Mouse (Mus musculus) retina, postnatal 7 days (tissue): Measurements from ENCODE around the gene Kctd13.

Experiments
- DNase-seq: peaks from one replicate; pipeline ENCODE4 v3.0.0-alpha.2; 2012; ENCODE audit warnings: low read depth, low spot score

Gene Kctd13

DNA sequence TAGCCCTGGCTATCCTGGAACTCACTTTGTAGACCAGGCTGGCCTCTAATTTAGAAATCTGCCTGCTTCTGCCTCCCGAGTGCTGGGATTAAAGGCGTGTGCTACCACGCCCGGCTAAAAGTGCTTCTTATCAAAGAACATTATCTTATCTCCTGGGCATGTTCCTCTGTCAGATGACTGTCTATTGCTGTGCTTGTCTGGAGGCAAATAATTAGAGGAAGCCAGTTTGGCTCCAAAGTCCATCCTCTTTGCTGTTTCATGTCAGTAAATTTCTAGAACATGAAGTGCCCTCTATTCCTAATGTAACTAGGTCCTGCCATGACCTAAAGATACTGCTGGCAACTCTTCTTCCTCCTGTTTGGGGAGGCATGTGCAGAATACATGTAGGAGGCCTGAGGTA, 53.4 kb downstream of the Kctd13 start:
- no peak for DNase-seq

DNA sequence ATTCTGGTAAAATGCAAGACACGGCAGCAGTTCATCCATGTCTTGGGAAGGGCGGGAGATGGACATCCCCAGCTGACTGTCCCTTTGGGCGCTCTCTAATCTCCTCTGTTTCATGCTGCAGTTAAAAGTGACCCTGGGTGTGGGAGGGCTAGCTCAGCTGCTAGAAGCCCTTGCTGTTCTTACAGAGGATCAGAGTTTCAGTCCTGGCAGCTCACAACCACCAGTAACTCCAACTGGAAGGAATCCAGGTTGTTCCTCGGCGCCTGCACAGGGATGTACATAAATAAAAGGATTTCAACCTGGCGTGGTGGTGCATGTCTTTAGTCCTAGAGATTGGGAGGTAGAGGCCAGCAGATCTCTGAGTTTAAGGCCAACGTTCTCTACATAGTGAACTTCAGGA, 54.4 kb downstream of the Kctd13 start:
- DNase-seq = no peak

DNA sequence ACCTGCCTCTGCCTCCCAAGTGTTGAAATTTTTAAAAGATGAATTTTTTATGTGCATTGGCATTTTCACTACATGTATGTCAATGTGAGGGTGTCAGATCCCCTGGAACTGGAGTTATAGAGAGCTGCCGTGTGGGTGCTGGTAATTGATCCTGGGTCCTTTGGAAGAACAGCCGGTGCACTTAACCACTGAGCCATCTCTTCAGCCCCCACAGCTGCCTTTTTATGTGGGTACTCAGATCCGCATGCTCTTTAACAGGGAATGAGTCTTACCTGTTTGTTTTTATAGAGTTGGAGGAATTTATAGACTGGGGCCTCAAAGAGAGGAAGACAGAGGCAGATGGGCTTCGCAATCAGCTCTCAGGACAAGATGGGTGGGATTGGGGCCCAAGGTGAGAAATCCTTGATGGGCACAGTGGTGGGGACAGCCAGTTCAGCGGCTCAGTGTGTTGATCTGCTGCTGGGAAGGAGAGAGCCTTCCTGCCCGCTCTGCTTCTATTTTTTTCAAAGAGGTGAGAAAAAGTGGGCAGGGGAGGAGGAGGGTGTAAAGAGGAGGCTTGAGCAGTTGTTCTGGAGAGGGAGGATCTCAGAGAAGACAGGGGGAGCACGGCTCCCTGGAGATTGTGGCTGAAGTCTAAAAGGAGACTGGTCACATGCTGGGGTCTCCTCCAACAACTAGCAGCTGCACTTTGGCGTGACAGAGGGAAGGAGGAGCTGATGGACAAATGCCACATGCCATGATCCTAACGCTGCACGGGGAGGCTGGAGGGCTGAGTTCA, 56.2 kb downstream of the Kctd13 start:
- DNase-seq = no peak

DNA sequence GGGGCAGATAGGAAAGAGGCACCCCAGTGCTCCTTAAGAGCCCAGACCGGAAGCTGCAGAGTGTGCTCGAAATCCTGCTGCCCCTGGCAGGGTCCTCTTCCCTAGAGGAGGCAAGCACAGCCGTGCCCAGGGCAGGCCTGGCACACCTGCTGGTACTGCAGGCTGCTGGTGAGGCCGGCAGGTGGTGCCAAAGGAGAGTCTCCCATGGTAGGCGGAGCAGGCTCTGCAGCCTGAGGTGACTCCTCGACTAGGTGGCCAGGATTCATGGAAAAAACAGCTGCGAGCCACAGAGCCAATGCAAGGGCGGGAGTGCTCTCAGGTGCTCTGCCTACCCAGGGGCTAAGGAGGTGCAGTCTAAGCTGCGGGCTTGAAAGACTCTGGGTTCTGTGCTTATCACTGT, 57.6 kb downstream of the Kctd13 start:
- DNase-seq = peak; percentile 25

DNA sequence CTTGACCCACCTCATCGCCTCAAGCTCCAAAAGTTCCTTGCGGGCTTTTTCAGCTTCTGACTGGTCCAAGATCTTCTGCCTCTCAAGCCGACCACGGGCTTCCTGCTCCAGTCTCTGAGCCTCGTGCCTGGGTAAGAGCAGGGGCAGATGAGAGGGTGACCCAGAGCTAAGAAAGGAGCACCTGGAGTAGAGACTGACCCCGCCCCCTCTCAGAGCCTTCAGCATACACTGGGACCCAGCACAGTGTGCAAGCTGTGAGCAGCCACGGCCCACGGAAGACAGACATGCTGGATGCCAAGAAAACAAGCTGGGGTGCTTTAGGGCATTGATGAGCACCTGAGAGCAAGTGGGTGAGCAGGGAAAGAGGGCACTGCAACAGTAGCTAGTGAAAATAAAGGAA, 60.1 kb downstream of the Kctd13 start:
- DNase-seq = no peak
